Mouse (Mus musculus) heart, embryonic 11.5 days (tissue): ENCODE data around the gene Cdh23. TPM values are rescaled to one million over a fixed set of nuclear protein-coding genes. Genes with fewer than 3 reads are reported as not detected.

Experiments used
- ATAC-seq: fragments of 200-750 bp; cut with Nextera tagmentation; replicated peaks from 2 replicates; pipeline ENCODE4 v1.8.0; 2017; ENCODE audit warnings: moderate library complexity; ENCODE audit not compliant: insufficient number of reproducible peaks, low FRiP score, low TSS enrichment
- H3K27ac ChIP-seq: fragments of 300-500 bp; sonication (generic); 2 replicates; pipeline ENCODE4 v1.5.1; 2014; ENCODE audit warnings: mild to moderate bottlenecking, low read depth, low read length
- H3K27me3 ChIP-seq: fragments of 300-500 bp; sonication (generic); 2 replicates; pipeline ENCODE4 v1.6.1; 2014; ENCODE audit warnings: mild to moderate bottlenecking, low read length, mixed read lengths; ENCODE audit not compliant: control insufficient read depth, insufficient read depth
- H3K36me3 ChIP-seq: fragments of 300-500 bp; sonication (generic); 2 replicates; pipeline ENCODE4 v1.6.1; 2014; ENCODE audit warnings: mild to moderate bottlenecking, low read length, moderate library complexity, mixed read lengths; ENCODE audit not compliant: control insufficient read depth, insufficient read depth
- H3K4me1 ChIP-seq: fragments of 300-500 bp; sonication (generic); 2 replicates; pipeline ENCODE4 v1.6.1; 2014; ENCODE audit warnings: low read length; ENCODE audit not compliant: control insufficient read depth, insufficient read depth
- H3K4me2 ChIP-seq: fragments of 300-500 bp; sonication (generic); 2 replicates; pipeline ENCODE4 v1.6.1; 2014; ENCODE audit warnings: mild to moderate bottlenecking, moderate library complexity
- H3K4me3 ChIP-seq: fragments of 300-500 bp; sonication (generic); 2 replicates; pipeline ENCODE4 v1.5.1; 2014; ENCODE audit warnings: low read depth, low read length
- H3K9ac ChIP-seq: fragments of 300-500 bp; sonication (generic); 2 replicates; pipeline ENCODE4 v1.6.1; 2014; ENCODE audit warnings: mild to moderate bottlenecking, low read depth, low read length, moderate library complexity
- H3K9me3 ChIP-seq: fragments of 300-500 bp; sonication (generic); replicated peaks from 2 replicates; pipeline ENCODE4 v1.6.1; 2016; ENCODE audit warnings: low read length; ENCODE audit not compliant: control insufficient read depth
- WGBS: fragments of 180-500 bp; shearing (Covaris S2); extraction: QIAGEN DNeasy Blood & Tissue Kit; methylation state at CpG from one replicate; pipeline ENCODE4 v1.1.7; 2014; ENCODE audit not compliant: insufficient replicate concordance; 5-methylcytosine and 5-hydroxymethylcytosine counted together
- polyA plus RNA-seq: library from polyadenylated mRNA; unstranded; fragments of >200 nt; fragmentation: Nextera tagmentation; extraction: Ambion mirVana; gene quantifications from 2 replicates; pipeline ENCODE4 v1.2.1, GENCODE M21; 2014

Cdh23 gene
- polyA plus RNA-seq, 1 experiment from 2014 or later, result 0.27 TPM

DNA sequence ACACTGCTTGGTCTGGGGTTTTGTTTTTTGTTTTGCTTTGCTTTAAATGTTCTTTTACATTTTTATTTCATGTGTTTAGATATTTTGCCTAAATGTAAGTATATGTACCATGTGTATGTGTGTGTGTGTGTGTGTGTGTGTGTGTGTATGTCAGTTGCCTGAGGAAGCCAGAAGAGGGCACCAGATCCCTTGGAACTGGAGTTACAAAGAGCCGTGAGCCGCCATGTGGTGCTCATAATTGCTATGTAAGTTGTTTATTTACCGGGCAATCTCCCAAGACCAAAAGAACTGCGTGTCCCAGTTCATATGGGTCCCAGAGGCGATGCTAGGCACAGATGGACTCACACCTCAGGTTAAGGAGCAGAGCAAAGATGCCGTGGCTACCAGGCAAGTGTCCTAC, 214.9 kb downstream of the Cdh23 start:
- Histone ChIP-seq H3K27ac (no peak overlapping the region), H3K27me3 (peaks cover 4% of the 10 kb centered on the region), H3K4me2 (no peak overlapping the region), H3K9me3 (peaks cover 4% of the 10 kb centered on the region), H3K4me3 (no peak overlapping the region), H3K9ac (no peak overlapping the region), H3K36me3 (no peaks in the 10 kb centered on the region), H3K4me1 (no peaks in the 10 kb centered on the region)
- 83% methylated on average over 6 of the region's 6 CpGs for WGBS
- no peak for ATAC-seq

DNA sequence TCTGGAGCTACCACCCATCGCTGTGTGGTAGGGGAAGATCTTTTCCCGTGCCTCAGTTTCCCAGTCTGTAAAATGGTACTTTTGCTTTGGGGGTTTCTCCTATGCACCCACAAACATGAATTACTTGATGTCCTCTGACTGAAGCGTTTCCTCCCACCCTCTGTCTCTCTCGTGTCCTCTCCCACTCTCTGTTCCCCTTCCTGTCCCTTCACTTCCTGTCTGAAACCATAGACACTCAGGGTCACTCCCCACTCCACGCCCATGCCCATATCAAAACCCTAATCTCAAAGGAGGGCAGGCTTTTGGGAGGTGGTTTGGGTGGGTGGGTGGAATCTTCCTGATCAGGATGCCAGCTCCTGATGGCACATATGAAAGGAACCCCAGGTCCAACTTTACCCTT, 221.7 kb downstream of the Cdh23 start:
- no peak for ATAC-seq
- Histone ChIP-seq H3K4me2 (no peak overlapping the region), H3K4me3 (no peak overlapping the region), H3K9me3 (no peaks in the 10 kb centered on the region), H3K4me1 (no peaks in the 10 kb centered on the region), H3K27ac (no peak overlapping the region), H3K9ac (no peak overlapping the region), H3K27me3 (peaks cover 21% of the 10 kb centered on the region), H3K36me3 (no peaks in the 10 kb centered on the region)
- 59% methylated on average over 5 of the region's 5 CpGs for WGBS

DNA sequence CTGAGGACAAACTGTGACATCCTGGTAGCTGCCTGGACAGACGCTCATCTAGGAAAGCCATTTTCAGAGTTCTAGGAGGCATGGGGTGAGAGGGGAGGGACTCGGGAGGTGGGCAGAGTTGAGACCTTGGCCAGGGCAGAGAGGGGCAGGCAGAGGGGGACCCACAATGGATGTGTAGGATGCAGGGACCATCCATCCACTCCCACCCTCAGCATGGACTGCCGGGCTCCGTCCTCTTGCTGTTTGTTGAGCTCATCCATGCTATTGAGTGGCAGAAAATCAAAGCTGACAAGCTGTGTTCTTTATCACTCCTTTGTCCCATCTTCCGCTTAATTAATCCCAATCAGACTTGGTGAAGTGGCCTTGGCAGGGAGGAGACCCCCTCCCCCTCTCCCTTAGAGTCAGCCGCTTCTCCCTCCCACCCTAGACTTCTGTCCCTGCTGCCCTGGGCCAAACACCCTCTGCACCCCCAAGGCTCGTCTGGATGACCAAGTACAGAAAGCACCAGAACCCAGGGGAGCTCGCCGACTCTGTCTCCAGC, 222.4 kb downstream of the Cdh23 start:
- Histone ChIP-seq H3K27ac (no peak overlapping the region), H3K4me2 (no peak overlapping the region), H3K9me3 (no peaks in the 10 kb centered on the region), H3K4me3 (no peak overlapping the region), H3K9ac (no peak overlapping the region), H3K36me3 (no peaks in the 10 kb centered on the region), H3K27me3 (peaks cover 21% of the 10 kb centered on the region), H3K4me1 (no peaks in the 10 kb centered on the region)
- no peak for ATAC-seq
- WGBS, result 34% methylated on average over 9 of the region's 9 CpGs

DNA sequence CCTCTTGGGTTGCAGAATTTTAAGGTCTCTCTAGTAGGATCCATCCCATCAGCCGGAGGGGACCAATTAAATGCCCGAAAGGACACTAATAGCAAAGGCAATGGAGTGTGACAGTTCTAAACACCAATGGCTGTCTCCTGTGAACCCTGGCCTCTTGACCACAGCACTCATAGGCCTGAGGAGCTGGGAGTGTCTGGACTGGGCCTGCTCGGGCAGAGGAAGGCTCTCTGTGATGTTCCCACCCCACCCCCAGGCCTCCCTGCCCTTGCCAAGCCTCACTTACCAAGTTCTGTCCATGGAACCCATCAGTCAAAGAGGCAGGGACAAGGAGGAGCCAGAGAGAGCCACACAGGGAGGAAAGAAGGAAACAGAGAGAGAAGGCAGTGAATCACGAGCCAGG, 228.5 kb downstream of the Cdh23 start:
- no peaks in the 10 kb centered on the region for H3K4me1 ChIP-seq
- H3K4me2 ChIP-seq, result no peak overlapping the region
- WGBS, result 55% methylated on average over 4 of the region's 4 CpGs

DNA sequence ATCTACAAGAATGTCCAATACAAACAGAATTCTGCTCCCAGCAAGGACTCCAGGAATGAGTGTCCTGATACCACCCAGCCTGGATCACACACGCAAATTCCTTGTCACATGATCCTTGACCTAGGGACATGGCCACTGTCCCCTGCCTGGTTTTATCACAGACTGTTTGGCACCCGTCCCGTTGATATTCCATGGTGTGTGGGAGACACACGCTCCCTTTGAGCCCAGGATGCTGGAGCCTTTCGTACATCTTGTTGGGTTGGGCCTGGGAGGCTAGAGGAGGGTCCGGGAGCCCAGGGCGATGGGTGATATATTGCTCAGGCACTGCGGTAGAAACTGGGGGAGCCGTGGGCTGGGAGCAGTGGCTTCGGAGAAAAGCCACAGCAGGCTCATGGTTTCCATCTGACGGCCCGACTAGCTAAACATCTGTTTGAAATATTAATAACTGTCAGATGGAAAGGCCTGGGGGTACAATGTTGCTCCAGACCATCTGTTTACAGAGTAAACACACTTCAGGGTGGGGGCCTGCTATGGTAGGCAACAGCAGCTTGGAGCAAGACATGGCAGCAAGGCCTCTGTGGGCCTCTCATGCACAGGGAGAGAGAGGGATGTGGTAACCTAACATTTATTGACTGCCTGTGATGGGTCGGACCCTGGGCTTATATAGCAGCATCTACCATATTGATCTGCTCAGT, 232.2 kb downstream of the Cdh23 start:
- ATAC-seq, result no peak
- H3K36me3 ChIP-seq, result no peaks in the 10 kb centered on the region
- H3K9ac ChIP-seq, result no peak overlapping the region
- H3K4me3 ChIP-seq, result no peak overlapping the region
- no peak overlapping the region for H3K4me2 ChIP-seq
- no peaks in the 10 kb centered on the region for H3K9me3 ChIP-seq
- H3K4me1 ChIP-seq, result no peaks in the 10 kb centered on the region
- 76% methylated on average over 13 of the region's 13 CpGs for WGBS
- no peak overlapping the region for H3K27ac ChIP-seq
- H3K27me3 ChIP-seq, result no peaks in the 10 kb centered on the region; the same call in 1 of the 2 replicates

More for the DNA sequence above, 228.5 kb downstream of the Cdh23 start:
- no peak for ATAC-seq
- Histone ChIP-seq H3K27ac (no peak overlapping the region), H3K36me3 (no peaks in the 10 kb centered on the region), H3K9ac (no peak overlapping the region), H3K4me3 (no peak overlapping the region), H3K9me3 (no peaks in the 10 kb centered on the region), H3K27me3 (peaks cover 3% of the 10 kb centered on the region; the same call in 1 of the 2 replicates)

DNA sequence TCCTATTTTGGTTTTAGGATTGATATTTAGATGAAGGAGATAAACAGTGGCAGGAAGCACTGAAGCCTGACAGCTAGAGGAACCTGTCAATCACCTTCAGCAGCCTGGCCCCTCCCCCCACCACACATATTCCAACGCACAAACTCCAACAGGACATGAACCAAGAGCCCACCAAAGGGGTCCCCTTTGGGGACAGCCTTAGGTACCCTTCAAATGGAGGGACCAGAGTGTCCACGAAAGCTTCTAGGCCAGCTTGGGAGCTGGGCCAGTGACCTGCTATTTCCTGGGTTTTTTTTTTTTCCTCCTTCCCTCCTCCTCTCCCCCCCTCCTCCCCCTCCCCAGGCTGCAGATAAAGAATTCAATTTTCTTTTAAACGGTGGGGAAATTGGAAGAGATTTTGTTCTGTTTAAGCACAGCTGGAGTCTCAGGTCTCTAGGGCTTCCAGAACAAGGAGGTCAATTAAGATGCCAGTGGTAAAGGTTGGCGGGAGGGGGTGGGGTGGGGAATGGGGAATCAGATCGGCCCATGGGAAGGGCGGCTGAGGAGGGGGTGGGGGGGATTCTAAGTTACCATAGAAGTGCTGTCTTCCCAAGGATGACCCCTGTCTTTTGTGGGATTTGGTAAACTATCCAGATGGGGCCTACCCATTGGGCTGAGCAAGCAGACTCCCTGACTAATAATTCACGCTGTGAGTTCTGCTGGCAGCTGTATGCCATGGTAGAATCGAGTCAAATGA, 239.5 kb downstream of the Cdh23 start:
- no peak overlapping the region for H3K4me3 ChIP-seq
- H3K27me3 ChIP-seq, result peaks cover 3% of the 10 kb centered on the region; the same call in 1 of the 2 replicates
- H3K27ac ChIP-seq, result no peak overlapping the region
- ATAC-seq, result no peak
- no peaks in the 10 kb centered on the region for H3K4me1 ChIP-seq
- no peak overlapping the region for H3K4me2 ChIP-seq
- WGBS, result 25% methylated on average over 8 of the region's 8 CpGs
- H3K36me3 ChIP-seq, result no peaks in the 10 kb centered on the region
- no peaks in the 10 kb centered on the region for H3K9me3 ChIP-seq
- H3K9ac ChIP-seq, result no peak overlapping the region

DNA sequence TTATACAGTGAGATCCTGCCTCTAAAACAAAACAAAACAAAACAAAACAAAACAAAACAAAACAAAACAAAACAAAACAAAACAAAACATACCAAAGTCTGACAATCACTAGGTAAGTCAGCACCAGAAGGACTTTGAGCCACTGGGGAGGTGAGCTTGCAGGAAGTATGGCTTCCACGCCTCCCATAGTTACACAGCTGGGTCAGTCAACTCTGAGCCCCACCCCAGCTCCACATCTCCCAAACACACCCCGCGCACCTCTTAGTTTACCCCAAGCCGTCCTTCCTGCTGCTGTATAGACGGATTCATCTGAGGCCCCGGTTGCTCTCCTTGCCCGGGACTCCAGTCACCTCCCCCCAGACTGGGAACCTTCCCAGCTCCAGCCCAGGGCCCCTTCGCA, 241.1 kb downstream of the Cdh23 start:
- Histone ChIP-seq H3K27ac (no peak overlapping the region), H3K9ac (no peak overlapping the region), H3K4me3 (no peak overlapping the region), H3K27me3 (peaks cover 3% of the 10 kb centered on the region; the same call in 1 of the 2 replicates), H3K4me2 (no peak overlapping the region), H3K36me3 (no peaks in the 10 kb centered on the region), H3K4me1 (no peaks in the 10 kb centered on the region), H3K9me3 (no peaks in the 10 kb centered on the region)
- WGBS, result 73% methylated on average over 8 of the region's 8 CpGs
- no peak for ATAC-seq

DNA sequence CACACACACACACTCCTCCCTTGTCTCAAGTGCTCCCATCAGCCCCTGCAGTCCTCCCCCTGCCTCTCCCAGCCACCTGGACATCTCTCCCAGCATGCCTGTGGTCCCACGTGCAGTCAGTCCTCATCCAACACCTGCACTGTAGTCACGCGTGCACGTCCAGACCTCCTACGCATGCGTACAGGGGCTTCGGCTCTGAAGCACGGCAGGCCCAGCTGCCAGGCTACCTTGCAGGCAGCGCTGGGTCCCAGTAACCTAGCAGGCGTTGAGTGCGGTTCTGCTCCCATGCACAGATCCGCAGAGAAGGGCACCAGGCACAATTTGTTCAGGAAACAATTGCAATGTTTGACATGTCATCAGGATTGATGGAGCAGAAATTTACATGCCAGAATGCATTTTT, 249.1 kb downstream of the Cdh23 start:
- no peak for ATAC-seq
- Histone ChIP-seq H3K4me3 (no peak overlapping the region), H3K9me3 (no peaks in the 10 kb centered on the region), H3K4me2 (no peak overlapping the region), H3K27me3 (no peaks in the 10 kb centered on the region), H3K4me1 (no peaks in the 10 kb centered on the region), H3K9ac (no peak overlapping the region), H3K36me3 (no peaks in the 10 kb centered on the region), H3K27ac (no peak overlapping the region)
- WGBS, result 89% methylated on average over 12 of the region's 12 CpGs
